Mouse (Mus musculus) cerebellum, adult 18-20 months (tissue): ENCODE results near the gene Gm21958.
A peak's percentile ranks its signal among the peaks of the same experiment; 100 is the strongest.
"Not testable (repeated sequence)": the region's sequence is repeated elsewhere in the genome, so short reads cannot be mapped to it uniquely, and the experiment has no call there.

Source experiments
- DNase-seq, 2 experiments: peaks; one replicate each; pipeline ENCODE4 v3.0.0; 2021

Gene Gm21958

DNA sequence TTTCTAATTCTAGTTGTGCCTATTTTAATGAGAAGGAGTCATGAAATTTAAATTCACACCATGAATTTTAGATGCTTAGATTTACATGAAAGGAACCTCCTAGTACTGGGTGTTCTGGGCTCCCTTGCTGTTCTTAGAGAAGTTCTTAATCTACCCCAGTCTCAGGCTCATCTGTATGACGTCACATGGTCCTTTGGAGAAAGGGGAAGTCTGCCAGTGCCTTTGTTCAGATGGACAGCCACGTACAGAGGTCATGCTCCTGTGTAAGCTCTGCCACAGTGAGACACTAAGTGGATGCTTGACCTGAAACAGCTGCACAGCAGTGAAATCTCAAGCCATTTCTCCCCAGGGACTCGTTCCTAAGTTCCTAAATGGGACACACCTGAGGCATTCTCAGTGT is 4.8 kb upstream of the Gm21958 start:
- DNase-seq = no peak

DNA sequence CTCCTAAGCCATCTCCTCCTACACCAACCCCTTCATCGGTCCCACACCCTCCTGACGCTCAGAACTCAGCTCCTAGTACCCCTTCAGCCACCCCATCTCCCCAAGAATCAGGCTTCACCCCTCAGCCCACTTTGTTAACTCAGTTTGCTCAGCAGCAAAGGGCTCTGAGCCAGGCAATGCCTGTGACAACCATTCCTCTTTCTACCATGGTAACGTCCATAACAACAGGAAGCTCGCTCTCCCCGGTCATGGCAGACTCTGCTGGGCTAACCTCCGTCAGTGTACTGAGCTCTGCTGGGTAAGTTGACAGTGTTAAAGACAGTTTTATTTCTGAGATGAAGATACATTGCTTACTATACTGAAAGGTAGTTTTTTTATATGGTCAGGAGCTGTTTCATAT is 3.2 kb upstream of the Gm21958 start:
- DNase-seq = no peak

DNA sequence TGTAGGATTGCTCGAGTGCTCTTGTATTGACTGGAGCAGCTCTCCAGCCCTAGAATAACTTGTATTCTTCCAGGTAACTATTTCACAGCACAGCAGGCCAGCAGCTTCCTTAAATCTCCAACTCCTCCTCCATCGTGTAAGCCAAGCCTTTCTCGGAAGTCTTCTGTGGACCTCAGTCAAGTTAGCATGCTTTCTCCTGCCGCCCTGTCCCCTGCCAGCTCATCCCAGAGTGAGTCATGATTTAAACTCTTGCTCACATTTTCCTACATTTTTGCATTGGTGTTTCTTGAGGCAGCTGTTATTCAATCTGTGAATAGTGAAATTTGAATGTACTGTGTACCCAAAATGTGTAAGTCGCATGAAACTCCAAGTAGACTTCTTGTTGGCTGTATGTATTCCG is 1.3 kb upstream of the Gm21958 start:
- DNase-seq = no peak

DNA sequence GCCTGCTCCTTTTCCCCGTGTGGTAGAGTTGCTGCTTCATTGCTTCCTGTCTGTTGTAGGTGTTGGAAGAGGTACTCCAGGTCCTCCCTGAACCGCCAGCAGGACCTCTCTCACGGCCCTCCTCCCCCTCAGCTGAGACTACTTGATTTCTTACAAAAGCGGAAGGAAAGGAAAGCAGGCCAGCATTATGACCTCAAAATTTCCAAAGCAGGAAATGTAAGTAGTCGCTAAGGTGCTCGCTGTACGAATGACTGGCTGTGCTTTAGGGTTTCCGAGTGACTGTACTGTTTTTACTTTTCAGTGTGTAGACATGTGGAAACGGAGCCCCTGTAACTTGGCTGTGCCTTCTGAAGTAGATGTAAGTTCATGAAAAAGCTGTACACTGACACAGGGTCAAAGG is 5.2 kb downstream of the Gm21958 start:
- DNase-seq = no peak

DNA sequence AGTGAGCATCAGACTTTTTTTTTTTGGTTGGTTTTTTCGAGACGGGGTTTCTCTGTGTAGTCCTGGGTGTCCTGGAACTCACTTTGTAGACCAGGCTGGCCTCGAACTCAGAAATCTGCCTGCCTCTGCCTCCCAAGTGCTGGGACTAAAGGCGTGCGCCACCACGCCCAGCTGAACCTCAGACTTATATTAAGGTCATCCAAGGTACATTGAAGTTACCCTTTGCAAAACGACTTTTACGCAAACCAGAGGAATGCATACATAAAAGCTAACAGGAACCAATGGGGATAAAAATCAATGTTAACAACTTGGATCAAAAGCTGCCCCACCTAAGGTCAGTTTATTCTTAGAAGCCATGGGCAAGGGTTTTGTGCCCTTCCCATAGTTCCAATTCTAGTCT is 10.0 kb downstream of the Gm21958 start:
- not testable (repeated sequence) for DNase-seq

DNA sequence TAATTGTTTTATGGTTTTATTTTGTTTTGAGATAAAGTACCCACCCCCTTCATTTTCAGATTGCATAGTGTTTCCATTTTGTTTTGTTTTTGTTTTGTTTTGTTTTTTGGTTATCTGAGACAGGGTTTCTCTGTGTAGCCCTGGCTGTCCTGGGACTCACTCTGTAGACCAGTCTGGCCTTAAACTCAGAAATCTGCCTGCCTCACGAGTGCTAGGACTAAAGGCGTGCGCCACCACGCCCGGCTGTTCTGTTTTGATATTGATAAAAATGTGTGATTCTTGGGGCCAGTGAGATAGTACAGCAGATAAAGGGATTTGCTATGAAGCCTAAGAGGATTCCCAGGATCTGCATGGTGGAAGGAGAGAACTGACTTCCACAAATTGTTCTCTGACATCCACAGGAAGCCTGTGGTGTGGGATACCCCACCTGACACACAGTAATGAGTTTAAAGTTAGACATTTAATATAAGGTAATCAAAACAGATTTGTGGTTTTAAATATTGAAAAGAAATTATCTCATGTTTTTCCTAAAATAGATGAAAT is 14.3 kb downstream of the Gm21958 start:
- no peak for DNase-seq

DNA sequence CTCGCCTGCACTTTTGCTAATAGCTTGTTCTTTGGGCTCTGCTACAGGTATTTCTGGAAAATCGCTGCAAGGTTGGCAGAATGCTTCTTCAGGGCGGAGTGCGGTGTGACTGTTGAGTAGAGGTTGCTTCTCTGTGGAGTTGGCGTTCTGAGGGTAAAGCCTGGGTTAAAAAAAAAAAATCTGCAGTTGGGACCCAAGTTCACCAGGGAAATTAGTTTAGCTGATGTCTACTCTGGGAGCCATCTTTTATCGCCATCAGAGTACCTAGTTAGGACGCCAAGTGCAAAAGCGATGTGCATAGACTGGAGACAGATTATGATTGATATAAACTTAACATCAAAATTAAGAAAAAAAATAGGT is 21.1 kb downstream of the Gm21958 start:
- no peak for DNase-seq

DNA sequence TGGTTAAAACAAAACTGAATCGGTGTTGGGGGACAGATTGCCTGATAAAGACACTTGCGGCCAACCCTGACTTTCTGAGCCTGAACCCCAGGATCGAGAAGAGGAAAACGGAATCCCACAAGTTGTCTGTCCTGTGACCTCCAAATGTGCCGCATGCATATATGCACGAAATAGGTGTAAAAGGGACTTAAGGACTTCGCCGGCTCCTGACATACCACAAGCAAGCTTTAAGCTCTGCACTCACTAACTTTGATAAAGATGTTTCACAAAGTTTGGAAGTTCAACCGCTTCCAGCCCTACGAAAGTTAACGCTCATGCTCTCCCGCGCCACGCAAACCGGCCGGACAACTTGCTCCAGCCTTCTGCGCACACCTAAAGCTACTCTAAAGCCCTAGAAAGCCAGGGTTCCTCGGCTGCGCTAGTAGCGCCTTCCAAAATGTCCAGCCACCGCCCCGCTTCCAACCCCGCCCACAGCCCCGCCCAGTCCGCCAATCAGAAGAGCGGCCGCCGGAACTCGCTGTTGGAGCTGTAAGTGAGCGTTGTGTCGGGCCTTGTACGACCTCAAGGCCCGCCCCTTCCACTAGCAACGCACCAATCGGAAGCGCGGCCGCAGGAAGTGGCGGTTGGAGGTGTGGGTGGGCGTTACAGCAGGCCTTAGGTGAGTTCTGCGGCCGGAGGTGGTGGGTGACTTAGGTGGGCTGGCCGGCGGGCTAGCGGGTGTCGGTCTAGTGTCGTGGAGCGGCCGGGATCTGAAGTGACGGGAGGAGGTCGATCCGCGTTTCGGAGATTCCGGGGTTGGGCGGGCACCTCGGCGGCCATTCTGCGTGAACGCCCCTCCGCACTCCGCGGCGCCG is 21.7 kb downstream of the Gm21958 start, which contains the start of gene Supt20:
Gene Supt20 (plus strand): TSS at position 606 of the 854 bp plus-strand sequence.
- peak; percentile 93 to 94 for DNase-seq

DNA sequence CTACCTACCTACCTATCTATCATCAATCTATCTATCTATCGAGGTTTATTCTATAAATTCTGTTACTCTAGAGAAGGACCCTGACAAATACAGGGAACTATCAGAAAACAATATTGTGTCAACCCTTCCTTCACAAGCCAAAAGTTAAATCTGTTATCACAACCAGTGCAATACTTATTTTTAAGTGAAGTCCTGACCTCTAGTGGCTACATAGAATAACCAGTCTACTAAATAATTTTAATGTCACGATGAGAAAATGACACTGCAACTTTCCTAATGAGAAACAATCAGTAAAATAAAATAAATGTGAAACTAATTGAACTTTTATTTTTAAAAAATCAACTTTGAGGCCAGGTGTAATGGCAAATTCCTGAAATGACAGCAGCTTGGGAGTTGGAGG is 25.1 kb downstream of the Gm21958 start:
- no peak for DNase-seq

DNA sequence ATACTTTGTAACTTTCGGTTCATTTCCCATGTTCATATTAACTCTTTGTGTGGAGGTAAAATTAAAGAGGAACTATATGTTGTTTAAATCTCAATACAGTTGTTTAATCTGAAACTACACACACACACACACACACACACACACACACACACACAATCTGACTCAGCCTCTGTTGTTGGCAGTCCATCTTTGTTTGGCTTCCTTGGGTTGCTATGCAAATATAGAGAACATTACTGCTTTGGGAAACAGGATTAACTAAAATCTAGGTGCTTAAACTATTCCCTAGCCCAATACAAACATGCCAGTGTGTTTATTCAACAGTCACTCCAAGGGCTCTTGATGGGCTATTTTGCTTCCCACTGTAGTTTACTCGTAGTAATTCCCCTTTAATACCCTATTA is 26.9 kb downstream of the Gm21958 start:
- no peak for DNase-seq

DNA sequence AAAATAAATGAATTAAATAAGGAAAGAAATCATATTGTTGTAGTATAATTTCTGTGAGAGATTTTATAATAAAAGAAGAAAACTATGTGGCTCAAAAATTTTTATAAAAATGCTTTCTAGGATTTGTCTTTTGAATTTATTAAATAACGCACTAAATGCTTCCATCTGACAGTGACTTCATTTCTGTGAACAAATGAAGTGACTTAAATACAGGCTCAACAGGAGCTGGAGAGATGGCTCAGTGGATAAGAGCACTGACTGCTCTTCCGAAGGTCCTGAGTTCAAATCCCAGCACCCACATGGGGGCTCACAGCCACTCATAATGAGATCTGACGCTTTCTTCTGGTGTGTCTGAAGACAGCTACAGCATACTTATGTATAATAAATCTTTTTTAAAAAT is 29.0 kb downstream of the Gm21958 start:
- no peak for DNase-seq

DNA sequence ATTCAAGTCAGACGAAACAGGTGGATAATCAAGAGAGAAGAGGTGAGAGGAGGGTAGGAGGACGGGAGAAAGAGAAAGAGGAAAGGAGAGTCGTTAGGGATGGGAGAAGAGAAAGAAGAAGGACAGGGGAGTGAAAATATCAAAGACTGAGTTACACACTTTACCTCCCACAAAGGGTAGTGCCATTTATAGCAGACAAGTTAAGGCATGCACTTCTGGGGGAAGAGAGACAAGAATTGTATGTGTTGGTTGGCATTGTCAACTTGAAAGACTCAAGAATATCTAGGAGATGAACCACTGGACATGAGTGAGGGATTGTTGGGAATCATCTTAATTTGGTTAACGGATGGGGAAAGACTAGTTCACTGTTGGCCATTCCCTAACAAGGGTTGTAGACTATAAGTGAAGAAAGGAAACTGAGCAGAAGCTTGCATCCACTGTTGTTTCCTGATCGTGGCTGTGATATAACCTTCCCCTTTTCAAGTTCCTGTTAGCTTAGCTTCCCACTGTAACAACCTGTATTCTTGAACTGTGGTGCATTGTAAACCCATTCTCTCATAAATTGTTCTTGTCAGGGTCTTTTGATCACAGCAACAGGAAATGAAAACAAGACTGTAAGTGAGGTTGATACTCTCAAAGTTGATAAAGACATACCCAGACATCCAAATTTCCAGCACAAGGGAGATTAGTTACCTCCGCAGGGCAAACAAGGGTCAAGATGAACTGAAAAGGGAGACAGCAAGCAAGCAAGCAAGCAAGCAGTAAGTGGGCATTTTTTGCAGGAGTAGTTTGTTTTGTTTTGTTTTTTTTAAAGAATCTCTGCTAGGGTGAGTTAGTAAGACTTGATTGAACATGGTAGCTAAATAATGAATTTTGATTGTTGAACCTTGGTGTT is 32.6 kb downstream of the Gm21958 start:
- no peak for DNase-seq

DNA sequence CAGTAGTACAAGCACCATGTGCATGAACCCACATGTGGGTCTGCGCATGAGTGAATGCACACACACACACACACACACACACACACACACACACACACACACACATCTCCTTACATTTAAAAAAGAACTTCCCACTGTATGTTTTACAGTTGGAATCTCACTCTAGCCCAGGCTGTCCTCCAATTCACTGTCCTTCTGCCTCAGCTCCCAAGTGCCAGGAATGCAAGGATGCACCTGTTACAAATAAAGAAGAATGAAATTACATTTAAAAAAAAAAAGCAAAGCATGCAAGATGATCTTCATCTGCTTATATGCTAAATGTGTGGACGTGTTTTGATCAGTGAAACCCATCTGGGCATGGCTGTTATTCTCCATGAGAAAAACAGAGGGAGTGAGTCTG is 37.3 kb downstream of the Gm21958 start:
- no peak for DNase-seq

DNA sequence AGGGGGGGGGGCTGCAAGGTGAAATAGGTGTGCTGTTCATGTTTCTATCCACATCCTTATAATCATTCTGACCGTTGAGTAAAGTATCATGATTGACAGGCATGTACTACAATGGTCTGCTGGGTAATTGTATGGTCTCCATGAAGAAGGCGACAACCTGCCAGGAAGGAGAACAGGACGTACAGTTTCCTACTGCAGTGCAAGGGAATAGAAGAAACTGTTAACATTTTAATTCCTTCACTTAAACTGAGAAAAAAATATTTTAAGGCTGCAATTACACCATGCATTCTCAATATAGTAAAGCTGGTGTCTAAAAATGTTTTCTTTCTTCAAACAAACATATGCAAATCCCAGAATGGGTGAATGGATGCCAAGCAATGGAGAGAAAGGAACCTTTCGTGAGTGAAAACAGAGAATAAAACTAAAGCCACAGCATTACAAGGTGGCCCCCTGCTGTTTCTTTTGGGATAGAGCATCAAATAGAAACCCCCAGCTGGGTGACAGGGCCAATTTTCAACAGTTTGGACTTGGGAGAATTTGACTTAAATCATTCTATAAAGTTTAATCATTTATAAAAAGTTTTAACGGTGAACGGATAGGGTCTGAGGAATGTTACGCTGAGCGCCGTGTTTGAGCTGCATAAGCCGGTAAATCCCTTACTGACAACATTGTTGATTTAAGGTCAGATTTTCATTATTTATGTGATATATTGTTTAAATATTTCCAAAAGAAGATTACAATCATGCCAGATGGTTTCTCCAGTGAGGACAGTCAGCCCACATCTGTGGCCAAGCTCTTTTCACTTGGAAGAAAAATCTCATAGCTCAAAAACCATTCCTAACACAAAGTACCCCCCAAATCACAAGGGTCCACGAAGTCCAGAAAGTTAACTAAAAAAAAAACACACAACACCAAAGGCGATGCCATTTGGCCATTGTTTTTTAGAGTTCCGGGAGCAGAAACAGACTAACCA is 41.3 kb downstream of the Gm21958 start:
- DNase-seq = no peak

DNA sequence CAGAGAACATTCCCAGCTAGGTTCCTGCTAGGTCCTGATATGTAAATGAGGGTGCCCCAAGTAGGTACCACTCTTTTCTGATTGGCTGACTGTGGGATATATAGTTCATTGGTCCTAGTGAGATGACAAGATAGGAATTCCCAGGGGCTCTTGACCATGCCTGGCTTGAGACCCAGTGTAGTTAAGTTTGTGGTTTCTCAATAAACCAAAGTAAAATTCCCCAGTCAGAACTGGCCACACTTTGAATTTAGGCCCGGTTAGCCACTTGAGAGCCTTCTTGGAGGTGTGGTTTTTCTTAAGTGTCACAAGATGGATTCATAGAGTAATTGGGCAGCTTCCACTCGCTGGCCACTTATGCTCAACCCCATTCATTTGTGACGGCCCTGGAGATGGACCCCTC is 42.0 kb downstream of the Gm21958 start:
- no peak for DNase-seq

DNA sequence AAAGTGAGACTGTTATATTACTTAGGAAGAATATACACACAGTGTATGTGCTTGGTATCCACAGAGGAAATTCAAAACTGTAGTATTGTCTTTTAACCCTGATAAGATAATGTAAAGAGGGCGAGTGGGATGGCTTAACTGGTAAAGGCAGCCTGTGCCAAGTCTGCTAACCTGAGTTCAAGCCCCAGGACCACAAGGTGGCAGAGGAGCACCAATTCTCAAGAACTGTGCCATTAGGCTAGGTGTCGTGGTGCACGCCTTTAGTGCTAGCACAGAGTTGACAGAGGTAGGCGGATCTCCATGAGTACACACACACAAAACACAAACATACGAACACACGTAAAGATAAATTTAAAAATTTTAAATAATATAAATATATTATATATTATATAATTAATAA is 44.6 kb downstream of the Gm21958 start:
- DNase-seq = no peak

DNA sequence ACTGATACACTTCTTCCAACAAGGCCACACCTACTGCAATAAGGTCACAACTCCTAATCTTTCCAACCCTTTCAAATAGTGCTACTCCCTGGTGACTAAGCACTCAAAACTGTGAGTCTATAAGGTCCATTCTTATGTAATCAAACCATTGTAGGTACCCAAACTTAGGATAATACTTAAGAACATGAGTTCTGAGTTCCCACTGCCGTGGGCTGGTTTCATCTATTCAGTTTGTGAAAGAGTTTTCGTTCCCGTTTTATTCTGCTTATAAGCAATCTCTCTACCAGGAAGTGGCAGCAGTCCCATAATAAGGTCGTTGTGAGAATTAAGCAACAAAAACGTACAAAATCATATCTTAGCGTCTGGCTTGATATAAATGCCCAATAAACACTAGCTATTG is 45.4 kb downstream of the Gm21958 start:
- no peak for DNase-seq

DNA sequence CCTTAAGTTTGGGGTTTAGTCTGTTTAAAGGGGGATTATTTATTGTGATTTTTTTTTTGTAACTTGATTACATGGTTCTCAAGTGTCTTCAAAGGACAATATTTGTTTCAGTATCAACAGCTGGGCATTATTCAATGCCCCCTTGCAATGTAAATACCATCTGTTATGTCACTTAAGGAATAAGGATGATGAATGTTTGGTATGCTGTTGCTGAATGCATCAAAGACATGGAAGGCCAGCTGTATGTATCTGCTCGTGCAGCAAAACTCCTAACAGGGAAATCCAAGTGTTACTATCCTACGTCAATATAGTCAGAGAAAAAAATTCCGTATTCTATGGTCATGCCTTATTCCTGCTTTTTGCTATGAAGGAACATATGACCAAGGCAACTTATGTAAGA is 46.0 kb downstream of the Gm21958 start:
- DNase-seq = no peak
